Mouse (Mus musculus): ENCODE data around the gene Eci1. TPM values are rescaled to one million over a fixed set of nuclear protein-coding genes. Genes with fewer than 3 reads are reported as not detected.

The Eci1 gene
- polyA plus RNA-seq (2014; fragmentation: Illumina TruSeq; extraction: RNeasy Lipid Tissue Mini Kit (QIAGEN cat#74804); ENCODE audit: low read depth, low replicate concordance), result 110 TPM

DNA sequence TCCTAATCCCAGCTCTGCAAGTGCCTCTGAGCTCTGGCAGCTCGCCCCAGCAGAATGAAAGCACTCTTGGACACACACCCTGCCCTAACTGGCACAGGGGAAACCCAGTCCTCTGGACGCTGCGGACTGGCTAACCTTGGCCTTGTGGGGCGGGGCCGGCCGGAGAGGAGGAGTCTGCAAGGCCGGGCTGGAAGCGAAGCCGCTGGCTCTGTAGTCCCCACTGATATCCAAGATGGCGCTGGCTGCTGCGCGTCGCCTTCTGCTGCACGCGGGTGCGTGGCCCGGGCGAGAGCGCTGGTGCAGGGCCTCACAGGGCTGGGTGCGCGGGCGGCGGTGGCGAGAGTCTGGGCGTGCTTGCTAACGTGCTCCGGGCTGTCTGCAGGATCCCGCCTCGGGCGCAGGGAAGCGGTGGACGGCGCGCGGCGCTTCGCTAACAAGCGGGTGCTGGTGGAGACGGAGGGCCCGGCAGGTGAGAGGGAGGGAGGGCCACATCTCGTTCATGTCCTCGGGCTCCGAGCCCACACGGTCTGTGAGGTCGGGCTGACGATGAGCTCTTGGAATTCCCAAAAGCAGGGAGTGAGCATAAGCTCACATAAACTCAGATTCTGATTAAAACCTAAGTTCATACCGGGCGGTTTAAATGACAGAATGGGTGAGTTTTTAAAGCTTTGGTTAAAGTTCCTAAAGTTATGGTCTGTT lies at the start of gene Eci1:
TSS of gene Eci1 (plus strand) at position 171 of the 699 bp plus-strand sequence.

DNA sequence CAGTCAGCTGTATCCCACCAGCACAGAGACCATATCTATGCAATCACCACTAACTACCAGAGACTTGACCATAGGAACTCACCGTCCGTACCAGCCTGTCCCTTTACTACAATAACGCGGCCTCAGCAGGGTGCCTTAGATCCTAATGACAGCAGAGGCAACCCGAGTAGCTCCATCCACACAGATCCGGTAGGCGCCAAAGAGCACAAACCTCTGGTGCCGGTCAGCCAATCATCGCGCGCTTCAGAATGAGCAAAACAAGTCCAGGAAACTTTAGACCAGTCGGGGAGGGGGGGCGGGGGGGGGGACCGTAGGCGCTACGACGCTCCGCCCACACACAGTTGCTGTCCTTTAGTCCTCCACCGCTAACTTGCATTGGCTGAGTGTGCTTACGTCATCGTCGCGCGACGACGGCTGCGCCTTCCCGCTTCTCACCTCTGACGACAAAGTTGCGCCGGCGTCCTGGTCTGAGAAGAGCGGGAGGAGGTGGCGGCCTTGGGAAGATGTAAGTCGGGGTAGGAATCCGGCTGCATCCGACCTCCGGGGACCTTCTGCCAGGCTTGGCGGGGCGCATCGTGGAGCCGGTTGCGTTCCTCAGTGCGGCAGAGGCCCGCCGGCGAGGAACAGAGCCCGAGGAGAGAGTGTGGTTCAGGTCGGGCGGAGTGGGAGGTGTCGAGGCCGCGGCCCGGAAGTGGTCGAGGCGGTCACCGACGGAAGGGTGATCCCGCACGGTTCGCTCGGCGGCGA lies 12.0 kb upstream of the Eci1 start, which contains the start of gene Rnps1:
TSS of gene Rnps1 (plus strand) at position 336 of the 747 bp plus-strand sequence.

GRCm38 (mm10) chr17:24442632-24443155 lies 16.3 kb downstream of the Eci1 start, which contains the start of gene Dnase1l2:
Gene Dnase1l2 (minus strand): TSS chr17:24443105.

DNA sequence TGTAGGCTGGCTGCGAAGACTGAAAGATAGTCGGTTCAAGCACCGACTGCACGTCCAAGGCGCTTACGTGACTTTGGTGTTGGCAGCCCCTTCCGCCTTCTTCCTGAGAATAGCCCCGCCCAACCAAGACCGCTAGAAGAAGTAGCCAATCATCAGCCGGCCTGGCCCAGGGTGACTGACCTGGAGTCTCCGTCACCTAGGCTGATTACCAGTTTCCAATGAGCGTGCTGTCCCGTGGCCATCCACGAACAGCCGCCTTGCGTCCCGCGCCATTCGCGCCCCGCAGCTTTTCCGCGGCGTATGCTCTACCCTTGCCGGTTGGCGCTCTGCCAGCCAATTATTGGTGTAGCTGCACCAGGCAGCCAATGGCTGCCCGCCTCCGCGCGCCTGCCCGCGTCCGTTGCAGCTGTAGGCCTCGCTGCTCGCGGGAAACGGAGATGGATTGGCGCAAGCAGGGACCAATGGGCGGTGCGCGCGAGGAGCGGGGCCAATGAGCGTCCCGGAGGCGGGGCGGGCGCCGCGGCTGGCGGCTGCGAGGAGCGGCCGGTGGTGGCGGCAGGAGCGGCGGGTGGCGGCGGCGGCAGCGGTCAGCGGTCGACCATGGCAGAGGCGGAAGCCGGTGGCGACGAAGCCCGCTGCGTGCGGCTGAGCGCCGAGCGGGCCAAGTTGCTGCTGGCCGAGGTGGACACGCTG lies 43.6 kb downstream of the Eci1 start, which contains the start of the genes E4f1 and Pgp:
TSS of gene E4f1 (minus strand) at position 404 of the 693 bp plus-strand sequence.
TSS of gene Pgp (plus strand) at position 483 of the 693 bp plus-strand sequence.

GRCm38 (mm10) chr17:24473612-24474275 lies 47.3 kb downstream of the Eci1 start, which contains the start of gene Bricd5:
Gene Bricd5 (plus strand): TSS chr17:24473884.

GRCm38 (mm10) chr17:24478663-24479380 lies 52.4 kb downstream of the Eci1 start, which contains the start of gene Mlst8:
Gene Mlst8 (minus strand): TSS chr17:24479078.

GRCm38 (mm10) chr17:24488186-24488661 lies 61.8 kb downstream of the Eci1 start, which contains the start of gene Caskin1:
Gene Caskin1 (plus strand): TSS chr17:24488601.

Other genes with a start within 250 kb of the Eci1 start
- 4.2 TPM for gene Tbc1d24, start 221.1 kb upstream of the Eci1 start, polyA plus RNA-seq (2014; fragmentation: Illumina TruSeq; extraction: RNeasy Lipid Tissue Mini Kit (QIAGEN cat#74804); ENCODE audit: low read depth, low replicate concordance)
- 1.2 TPM for gene Ntn3, start 217.1 kb upstream of the Eci1 start, polyA plus RNA-seq (2014; fragmentation: Illumina TruSeq; extraction: RNeasy Lipid Tissue Mini Kit (QIAGEN cat#74804); ENCODE audit: low read depth, low replicate concordance)
- 5.8 TPM for gene Tedc2, start 205.8 kb upstream of the Eci1 start, polyA plus RNA-seq (2014; fragmentation: Illumina TruSeq; extraction: RNeasy Lipid Tissue Mini Kit (QIAGEN cat#74804); ENCODE audit: low read depth, low replicate concordance)
- 1.5 TPM for gene Ccnf, start 175.2 kb upstream of the Eci1 start, polyA plus RNA-seq (2014; fragmentation: Illumina TruSeq; extraction: RNeasy Lipid Tissue Mini Kit (QIAGEN cat#74804); ENCODE audit: low read depth, low replicate concordance)
- 0.62 TPM for gene Abca17, start 75.6 kb upstream of the Eci1 start, polyA plus RNA-seq (2014; fragmentation: Illumina TruSeq; extraction: RNeasy Lipid Tissue Mini Kit (QIAGEN cat#74804); ENCODE audit: low read depth, low replicate concordance)
- gene Abca3, start 74.7 kb upstream of the Eci1 start, polyA plus RNA-seq (2014; fragmentation: Illumina TruSeq; extraction: RNeasy Lipid Tissue Mini Kit (QIAGEN cat#74804); ENCODE audit: low read depth, low replicate concordance), result 61.5 TPM
- 70.6 TPM for gene Rnps1, start 12.1 kb upstream of the Eci1 start, polyA plus RNA-seq (2014; fragmentation: Illumina TruSeq; extraction: RNeasy Lipid Tissue Mini Kit (QIAGEN cat#74804); ENCODE audit: low read depth, low replicate concordance)
- 63.7 TPM for gene Dnase1l2, start 16.5 kb downstream of the Eci1 start, polyA plus RNA-seq (2014; fragmentation: Illumina TruSeq; extraction: RNeasy Lipid Tissue Mini Kit (QIAGEN cat#74804); ENCODE audit: low read depth, low replicate concordance)
- gene E4f1, start 43.7 kb downstream of the Eci1 start, polyA plus RNA-seq (2014; fragmentation: Illumina TruSeq; extraction: RNeasy Lipid Tissue Mini Kit (QIAGEN cat#74804); ENCODE audit: low read depth, low replicate concordance), result 40.1 TPM
- gene Pgp, start 43.8 kb downstream of the Eci1 start, polyA plus RNA-seq (2014; fragmentation: Illumina TruSeq; extraction: RNeasy Lipid Tissue Mini Kit (QIAGEN cat#74804); ENCODE audit: low read depth, low replicate concordance), result 63.0 TPM
- 1.4 TPM for gene Bricd5, start 47.2 kb downstream of the Eci1 start, polyA plus RNA-seq (2014; fragmentation: Illumina TruSeq; extraction: RNeasy Lipid Tissue Mini Kit (QIAGEN cat#74804); ENCODE audit: low read depth, low replicate concordance)
- 16.6 TPM for gene Mlst8, start 52.4 kb downstream of the Eci1 start, polyA plus RNA-seq (2014; fragmentation: Illumina TruSeq; extraction: RNeasy Lipid Tissue Mini Kit (QIAGEN cat#74804); ENCODE audit: low read depth, low replicate concordance)
- 1.7 TPM for gene Caskin1, start 62.0 kb downstream of the Eci1 start, polyA plus RNA-seq (2014; fragmentation: Illumina TruSeq; extraction: RNeasy Lipid Tissue Mini Kit (QIAGEN cat#74804); ENCODE audit: low read depth, low replicate concordance)
- 99.5 TPM for gene Traf7, start 101.3 kb downstream of the Eci1 start, polyA plus RNA-seq (2014; fragmentation: Illumina TruSeq; extraction: RNeasy Lipid Tissue Mini Kit (QIAGEN cat#74804); ENCODE audit: low read depth, low replicate concordance)
- gene Rab26, start 107.6 kb downstream of the Eci1 start, polyA plus RNA-seq (2014; fragmentation: Illumina TruSeq; extraction: RNeasy Lipid Tissue Mini Kit (QIAGEN cat#74804); ENCODE audit: low read depth, low replicate concordance), result 59.2 TPM
- 51.6 TPM for gene Pkd1, start 123.2 kb downstream of the Eci1 start, polyA plus RNA-seq (2014; fragmentation: Illumina TruSeq; extraction: RNeasy Lipid Tissue Mini Kit (QIAGEN cat#74804); ENCODE audit: low read depth, low replicate concordance)
- 71.7 TPM for gene Tsc2, start 206.0 kb downstream of the Eci1 start, polyA plus RNA-seq (2014; fragmentation: Illumina TruSeq; extraction: RNeasy Lipid Tissue Mini Kit (QIAGEN cat#74804); ENCODE audit: low read depth, low replicate concordance)
- gene Nthl1, start 206.0 kb downstream of the Eci1 start, polyA plus RNA-seq (2014; fragmentation: Illumina TruSeq; extraction: RNeasy Lipid Tissue Mini Kit (QIAGEN cat#74804); ENCODE audit: low read depth, low replicate concordance), result 10.0 TPM
- 43.1 TPM for gene Slc9a3r2, start 223.7 kb downstream of the Eci1 start, polyA plus RNA-seq (2014; fragmentation: Illumina TruSeq; extraction: RNeasy Lipid Tissue Mini Kit (QIAGEN cat#74804); ENCODE audit: low read depth, low replicate concordance)
- gene Npw, start 231.8 kb downstream of the Eci1 start, polyA plus RNA-seq (2014; fragmentation: Illumina TruSeq; extraction: RNeasy Lipid Tissue Mini Kit (QIAGEN cat#74804); ENCODE audit: low read depth, low replicate concordance), result not detected
- gene Zfp598, start 243.0 kb downstream of the Eci1 start, polyA plus RNA-seq (2014; fragmentation: Illumina TruSeq; extraction: RNeasy Lipid Tissue Mini Kit (QIAGEN cat#74804); ENCODE audit: low read depth, low replicate concordance), result 33.7 TPM

Measured in adipose tissue, adult 10 weeks (tissue).